Mouse (Mus musculus): ENCODE results near the gene 3110009E18Rik. TPM values are rescaled to one million over a fixed set of nuclear protein-coding genes. Genes with fewer than 3 reads are reported as not detected.

Gene 3110009E18Rik
- polyA plus RNA-seq (2014; fragmentation: Nextera tagmentation; extraction: Ambion mirVana), result 17.9 TPM in 2 replicates

DNA sequence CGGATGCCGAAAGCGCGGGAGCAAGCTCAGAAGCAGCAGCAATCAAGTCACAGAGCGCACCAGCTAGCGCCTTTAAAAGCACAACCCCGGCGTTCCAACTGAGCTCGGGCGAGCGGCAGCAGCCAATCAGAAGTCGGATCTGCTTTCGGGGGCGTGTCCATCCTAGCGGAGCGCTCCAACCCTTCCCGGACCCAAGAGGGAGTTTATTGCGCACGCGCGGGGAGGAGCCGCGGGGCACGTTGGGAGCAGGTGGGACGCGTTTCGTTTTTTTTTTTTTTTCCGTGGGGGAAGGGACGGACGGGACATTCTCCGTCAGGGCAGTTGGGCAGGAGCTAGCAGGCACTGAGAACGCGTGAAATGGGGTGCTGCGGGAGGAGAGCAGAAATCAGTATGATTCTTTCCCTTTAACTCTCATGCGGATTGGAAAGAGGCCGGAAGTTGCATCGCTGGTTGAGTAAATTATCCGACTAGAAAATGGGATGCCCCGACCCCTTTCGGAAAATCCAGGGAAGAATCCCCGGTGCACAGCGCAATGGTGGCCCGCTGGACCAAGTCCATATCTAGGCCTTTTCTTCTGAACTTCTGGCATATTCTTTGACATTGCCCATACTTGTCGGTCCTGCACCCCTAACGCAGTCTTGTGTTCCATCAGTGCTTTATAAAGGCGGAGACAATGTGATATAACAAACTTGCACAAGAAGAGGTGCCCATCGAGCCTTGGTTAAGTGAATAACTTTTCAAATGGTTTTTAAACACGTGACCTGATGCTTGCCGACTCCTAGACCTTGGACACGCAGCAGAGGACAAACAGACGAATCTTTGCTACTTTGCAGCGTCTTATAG, at the start of gene 3110009E18Rik, which contains the start of gene Dbi:
Gene 3110009E18Rik, plus strand, starts transcription at position 219 of the 843 bp plus-strand sequence.
Gene Dbi, minus strand, starts transcription at position 110 of the 843 bp plus-strand sequence.
- Histone ChIP-seq H3K27ac (replicated peaks; ENCODE audit: low read depth, low read length) (peak within 1 kb of the TSS; percentile 76), H3K36me3 (ENCODE audit: control insufficient read depth, insufficient read depth, low read length) (peaks cover 4% of the 10 kb centered on the region), H3K9ac (ENCODE audit: low read length) (peak within 1 kb of the TSS; percentile 60), H3K4me2 (ENCODE audit: low read depth, severe bottlenecking) (peak within 1 kb of the TSS; percentile 85), H3K9me3 (ENCODE audit: control insufficient read depth, low read length) (no peaks in the 10 kb centered on the region), H3K27me3 (ENCODE audit: control insufficient read depth, insufficient read depth, low read length) (no peaks in the 10 kb centered on the region), H3K4me3 (ENCODE audit: low read depth, low read length) (peak within 1 kb of the TSS; percentile 61), H3K4me1 (ENCODE audit: control insufficient read depth, insufficient read depth, low read length) (peaks cover 7% of the 10 kb centered on the region)
- ATAC-seq (ENCODE audit: insufficient number of reproducible peaks, low FRiP score, low TSS enrichment, low read depth), result peak; percentile 91
- peak; percentile 98 for DNase-seq (ENCODE audit: low spot score)
- WGBS, result 2% methylated on average over 52 of the region's 52 CpGs

DNA sequence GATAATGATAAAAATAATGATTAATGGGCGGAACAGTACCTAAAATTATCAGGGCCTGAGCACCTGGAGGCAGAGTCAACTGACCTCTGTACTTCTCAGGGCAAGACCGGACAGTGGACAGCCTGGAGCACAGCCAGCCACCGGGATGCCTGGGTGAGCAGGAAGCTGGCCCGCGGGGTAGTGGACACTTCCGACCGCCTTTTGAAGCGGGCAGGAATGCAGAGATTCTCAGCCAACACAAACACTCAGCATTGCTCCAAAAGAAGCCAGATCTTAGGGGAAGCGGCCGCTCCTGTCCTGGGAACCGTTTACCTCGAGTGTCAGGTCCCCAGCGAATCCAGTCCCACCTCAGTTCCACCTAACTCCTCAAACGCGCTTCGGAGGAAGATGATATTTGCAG, 48.1 kb upstream of the 3110009E18Rik start:
- Histone ChIP-seq H3K27ac (replicated peaks; ENCODE audit: low read depth, low read length) (no peak overlapping the region), H3K4me1 (ENCODE audit: control insufficient read depth, insufficient read depth, low read length) (0 out of 2 replicates have a peak, but pooled peaks cover 5% of the 10 kb centered on the region), H3K9me3 (ENCODE audit: control insufficient read depth, low read length) (no peaks in the 10 kb centered on the region), H3K36me3 (ENCODE audit: control insufficient read depth, insufficient read depth, low read length) (no peaks in the 10 kb centered on the region), H3K4me2 (ENCODE audit: low read depth, severe bottlenecking) (peak overlapping the region; percentile 71), H3K4me3 (ENCODE audit: low read depth, low read length) (peak overlapping the region; percentile 25; the same call in 1 of the 2 replicates), H3K9ac (ENCODE audit: low read length) (no peak overlapping the region), H3K27me3 (ENCODE audit: control insufficient read depth, insufficient read depth, low read length) (peaks cover 2% of the 10 kb centered on the region; the same call in 1 of the 2 replicates)
- no peak for DNase-seq (ENCODE audit: low spot score)
- 12% methylated on average over 16 of the region's 16 CpGs for WGBS
- no peak for ATAC-seq (ENCODE audit: insufficient number of reproducible peaks, low FRiP score, low TSS enrichment, low read depth)

DNA sequence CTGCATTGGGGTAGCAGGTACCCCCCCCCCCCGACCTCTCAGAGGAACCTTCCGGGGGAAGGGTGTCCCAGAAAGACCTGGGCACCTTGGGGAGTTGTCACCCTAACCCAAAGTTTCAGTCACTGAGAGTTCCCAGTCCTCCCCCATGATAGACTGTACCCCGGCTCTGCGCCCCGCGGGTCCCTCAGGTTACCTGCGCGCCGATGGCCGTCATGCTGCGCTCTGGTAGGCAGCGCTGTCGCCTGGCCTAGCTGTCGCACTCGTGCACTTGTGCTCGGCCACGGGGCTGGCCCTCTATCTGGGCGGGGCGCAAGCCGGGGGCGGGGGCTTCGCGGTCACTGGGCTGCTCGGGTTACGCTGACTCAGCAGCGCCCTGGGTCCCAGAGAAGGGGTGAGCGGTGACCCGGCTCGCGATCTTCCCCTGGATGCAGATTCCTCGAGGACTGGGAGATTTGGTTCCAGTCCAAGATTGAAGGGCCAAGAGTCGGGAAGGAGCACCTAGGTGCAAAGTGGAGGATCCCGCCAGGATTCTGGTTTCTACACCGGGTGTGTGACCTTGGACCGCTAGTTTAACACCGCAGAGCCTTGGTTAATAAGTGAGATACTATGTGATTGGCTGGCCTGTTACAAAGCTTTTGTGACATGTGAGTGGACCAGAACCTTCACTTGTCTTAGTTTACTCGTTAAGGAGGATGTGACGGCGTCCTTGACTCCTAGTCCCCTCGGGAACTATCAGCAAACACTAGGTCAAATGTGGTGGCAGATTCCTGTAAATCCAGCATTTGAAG, 47.3 kb upstream of the 3110009E18Rik start, which contains the start of gene Tmem37:
Gene Tmem37, minus strand, starts transcription at position 556 of the 788 bp plus-strand sequence.
- H3K4me3 ChIP-seq (ENCODE audit: low read depth, low read length), result peak within 1 kb of the TSS; percentile 25
- 0 out of 2 replicates have a peak within 1 kb of the TSS, but pooled peaks have one; percentile 37 for H3K9ac ChIP-seq (ENCODE audit: low read length)
- H3K4me1 ChIP-seq (ENCODE audit: control insufficient read depth, insufficient read depth, low read length), result 0 out of 2 replicates have a peak, but pooled peaks cover 5% of the 10 kb centered on the region
- peak within 1 kb of the TSS; percentile 71 for H3K4me2 ChIP-seq (ENCODE audit: low read depth, severe bottlenecking)
- H3K9me3 ChIP-seq (ENCODE audit: control insufficient read depth, low read length), result no peaks in the 10 kb centered on the region
- 2% methylated on average over 40 of the region's 40 CpGs for WGBS
- peak; percentile 83 for ATAC-seq (ENCODE audit: insufficient number of reproducible peaks, low FRiP score, low TSS enrichment, low read depth)
- no peaks in the 10 kb centered on the region for H3K36me3 ChIP-seq (ENCODE audit: control insufficient read depth, insufficient read depth, low read length)
- DNase-seq (ENCODE audit: low spot score), result peak; percentile 86
- no peak within 1 kb of the TSS for H3K27ac ChIP-seq (replicated peaks; ENCODE audit: low read depth, low read length)
- H3K27me3 ChIP-seq (ENCODE audit: control insufficient read depth, insufficient read depth, low read length), result peaks cover 2% of the 10 kb centered on the region; the same call in 1 of the 2 replicates

DNA sequence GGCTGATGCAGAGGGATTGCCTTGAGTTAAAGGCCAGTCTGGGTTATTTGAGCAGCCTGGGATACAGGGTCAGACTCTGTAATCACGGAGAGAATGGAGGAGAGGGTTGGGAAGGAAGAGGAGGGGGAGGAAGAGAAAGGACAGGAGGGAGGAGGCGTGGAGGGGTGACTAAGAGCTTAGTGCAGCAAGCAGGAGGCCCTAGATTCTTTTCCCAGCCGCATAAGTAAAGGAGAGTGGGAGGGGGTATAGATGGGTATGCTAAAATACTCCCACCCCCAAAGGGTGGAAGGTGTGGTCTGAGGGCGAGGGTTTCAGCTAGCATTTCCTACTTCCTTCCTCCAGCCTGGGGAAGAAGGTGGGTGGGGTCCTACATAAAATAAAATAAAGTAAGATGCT, 46.7 kb upstream of the 3110009E18Rik start:
- Histone ChIP-seq H3K27me3 (ENCODE audit: control insufficient read depth, insufficient read depth, low read length) (peaks cover 2% of the 10 kb centered on the region; the same call in 1 of the 2 replicates), H3K9ac (ENCODE audit: low read length) (no peak overlapping the region), H3K9me3 (ENCODE audit: control insufficient read depth, low read length) (no peaks in the 10 kb centered on the region), H3K27ac (replicated peaks; ENCODE audit: low read depth, low read length) (no peak overlapping the region), H3K36me3 (ENCODE audit: control insufficient read depth, insufficient read depth, low read length) (no peaks in the 10 kb centered on the region), H3K4me3 (ENCODE audit: low read depth, low read length) (no peak overlapping the region), H3K4me2 (ENCODE audit: low read depth, severe bottlenecking) (peak overlapping the region; percentile 71), H3K4me1 (ENCODE audit: control insufficient read depth, insufficient read depth, low read length) (0 out of 2 replicates have a peak, but pooled peaks cover 5% of the 10 kb centered on the region)
- DNase-seq (ENCODE audit: low spot score), result no peak
- WGBS, result 27% methylated on average over 4 of the region's 4 CpGs
- ATAC-seq (ENCODE audit: insufficient number of reproducible peaks, low FRiP score, low TSS enrichment, low read depth), result no peak

DNA sequence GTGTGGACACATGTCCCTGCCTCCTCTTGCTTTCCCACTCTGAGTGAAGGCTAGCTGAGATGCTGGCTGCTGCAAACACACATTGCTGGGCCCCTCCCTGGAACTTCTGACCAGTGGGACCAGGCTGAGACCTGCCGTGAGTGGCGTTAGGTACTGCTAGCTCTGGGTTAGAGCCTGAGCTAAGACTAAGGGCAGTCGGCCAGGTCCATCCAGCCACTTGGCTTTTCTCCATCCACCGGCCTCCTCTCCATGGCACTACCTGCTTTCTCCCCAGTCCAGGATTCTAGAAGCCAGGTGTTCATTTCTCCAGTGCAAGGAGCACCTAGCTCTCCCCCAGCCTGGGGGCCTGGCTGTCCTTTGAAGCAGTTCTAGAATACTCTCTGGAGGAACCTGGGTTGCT, 46.1 kb upstream of the 3110009E18Rik start:
- no peaks in the 10 kb centered on the region for H3K36me3 ChIP-seq (ENCODE audit: control insufficient read depth, insufficient read depth, low read length)
- H3K9ac ChIP-seq (ENCODE audit: low read length), result no peak overlapping the region
- H3K4me2 ChIP-seq (ENCODE audit: low read depth, severe bottlenecking), result no peak overlapping the region
- WGBS, result 73% methylated on average over 4 of the region's 4 CpGs
- H3K4me1 ChIP-seq (ENCODE audit: control insufficient read depth, insufficient read depth, low read length), result 0 out of 2 replicates have a peak, but pooled peaks cover 5% of the 10 kb centered on the region
- DNase-seq (ENCODE audit: low spot score), result no peak
- no peak for ATAC-seq (ENCODE audit: insufficient number of reproducible peaks, low FRiP score, low TSS enrichment, low read depth)
- H3K9me3 ChIP-seq (ENCODE audit: control insufficient read depth, low read length), result no peaks in the 10 kb centered on the region
- H3K27me3 ChIP-seq (ENCODE audit: control insufficient read depth, insufficient read depth, low read length), result peaks cover 2% of the 10 kb centered on the region; the same call in 1 of the 2 replicates
- H3K4me3 ChIP-seq (ENCODE audit: low read depth, low read length), result no peak overlapping the region
- H3K27ac ChIP-seq (replicated peaks; ENCODE audit: low read depth, low read length), result no peak overlapping the region

DNA sequence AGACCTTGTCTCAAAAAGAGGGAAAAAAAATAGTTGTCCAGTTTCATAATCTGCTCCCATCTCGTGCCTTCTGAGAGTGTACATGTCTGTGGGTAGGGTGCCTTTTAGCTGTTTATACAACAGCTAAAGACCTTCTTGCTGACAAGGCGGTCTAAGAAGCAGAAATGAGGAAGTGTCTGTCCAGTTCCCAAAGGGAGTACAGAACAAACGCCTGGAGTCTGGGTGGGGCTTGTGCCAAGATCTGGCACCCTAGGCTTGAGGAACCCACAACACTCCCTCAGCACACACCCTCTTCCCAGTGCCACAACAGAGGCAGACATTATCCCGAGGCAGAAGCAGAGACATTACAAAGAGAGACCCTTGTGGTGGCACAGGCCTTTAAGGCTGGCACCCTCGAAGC, 45.5 kb upstream of the 3110009E18Rik start:
- Histone ChIP-seq H3K4me2 (ENCODE audit: low read depth, severe bottlenecking) (no peak overlapping the region), H3K4me1 (ENCODE audit: control insufficient read depth, insufficient read depth, low read length) (0 out of 2 replicates have a peak, but pooled peaks cover 5% of the 10 kb centered on the region), H3K9me3 (ENCODE audit: control insufficient read depth, low read length) (no peaks in the 10 kb centered on the region), H3K9ac (ENCODE audit: low read length) (no peak overlapping the region), H3K27me3 (ENCODE audit: control insufficient read depth, insufficient read depth, low read length) (peaks cover 2% of the 10 kb centered on the region; the same call in 1 of the 2 replicates), H3K36me3 (ENCODE audit: control insufficient read depth, insufficient read depth, low read length) (no peaks in the 10 kb centered on the region), H3K27ac (replicated peaks; ENCODE audit: low read depth, low read length) (no peak overlapping the region), H3K4me3 (ENCODE audit: low read depth, low read length) (no peak overlapping the region)
- ATAC-seq (ENCODE audit: insufficient number of reproducible peaks, low FRiP score, low TSS enrichment, low read depth) (no peak), DNase-seq (ENCODE audit: low spot score) (no peak)
- 80% methylated on average over 5 of the region's 5 CpGs for WGBS

DNA sequence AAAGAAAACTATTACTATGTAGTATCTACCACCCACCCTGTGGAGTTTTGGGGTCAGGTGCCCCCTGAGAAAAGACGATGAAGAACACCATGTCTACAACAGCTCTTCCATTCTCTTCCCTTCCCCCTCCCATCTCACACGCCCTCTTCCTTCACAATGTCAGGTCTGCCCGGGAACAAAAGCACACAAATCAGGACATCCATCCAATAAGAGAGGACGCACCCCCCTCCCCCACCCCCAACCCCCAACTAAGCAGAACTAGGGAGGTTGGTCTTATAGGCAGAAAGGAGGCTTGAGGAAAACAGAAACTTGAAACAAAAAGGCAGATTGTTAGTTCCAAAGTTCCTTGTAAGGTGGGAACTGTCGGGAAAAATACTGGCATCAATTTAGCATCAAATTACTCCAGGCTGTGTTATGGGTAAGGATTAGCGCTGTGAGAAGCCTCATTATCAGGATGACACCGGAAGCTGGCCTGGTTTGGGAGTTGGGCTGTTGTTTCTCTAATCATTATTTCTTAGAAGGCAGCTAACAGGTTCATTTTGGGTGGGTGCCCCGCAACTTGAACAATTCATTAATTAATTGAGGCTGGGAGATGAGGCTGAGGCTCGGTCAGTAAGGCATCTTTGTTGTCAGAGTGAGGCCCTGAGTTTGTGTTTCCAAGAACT, 43.1 kb upstream of the 3110009E18Rik start:
- Histone ChIP-seq H3K9me3 (ENCODE audit: control insufficient read depth, low read length) (no peaks in the 10 kb centered on the region), H3K9ac (ENCODE audit: low read length) (no peak overlapping the region), H3K4me3 (ENCODE audit: low read depth, low read length) (no peak overlapping the region), H3K4me1 (ENCODE audit: control insufficient read depth, insufficient read depth, low read length) (0 out of 2 replicates have a peak, but pooled peaks cover 5% of the 10 kb centered on the region), H3K27ac (replicated peaks; ENCODE audit: low read depth, low read length) (no peak overlapping the region), H3K4me2 (ENCODE audit: low read depth, severe bottlenecking) (no peak overlapping the region), H3K27me3 (ENCODE audit: control insufficient read depth, insufficient read depth, low read length) (peaks cover 2% of the 10 kb centered on the region; the same call in 1 of the 2 replicates), H3K36me3 (ENCODE audit: control insufficient read depth, insufficient read depth, low read length) (no peaks in the 10 kb centered on the region)
- DNase-seq (ENCODE audit: low spot score), result no peak
- WGBS, result 20% methylated on average over 9 of the region's 9 CpGs
- ATAC-seq (ENCODE audit: insufficient number of reproducible peaks, low FRiP score, low TSS enrichment, low read depth), result no peak
